Mouse (Mus musculus) heart, embryonic 12.5 days (tissue): ENCODE measurements around the gene Pcsk2. TPM values are rescaled to one million over a fixed set of nuclear protein-coding genes. Genes with fewer than 3 reads are reported as not detected.
A peak's percentile ranks its signal among the peaks of the same experiment; 100 is the strongest.

ENCODE experiments used
- ATAC-seq: fragments of 200-750 bp; cut with Nextera tagmentation; 2 replicates; pipeline ENCODE4 v1.8.0; 2017; ENCODE audit warnings: moderate TSS enrichment, moderate library complexity; ENCODE audit not compliant: insufficient number of reproducible peaks, low FRiP score
- H3K27ac ChIP-seq: fragments of 300-500 bp; sonication (generic); 2 replicates; pipeline ENCODE4 v1.5.1; 2016; ENCODE audit warnings: mild to moderate bottlenecking, moderate library complexity; ENCODE audit not compliant: poor library complexity, severe bottlenecking
- H3K27me3 ChIP-seq: fragments of 300-500 bp; sonication (generic); replicated peaks from 2 replicates; pipeline ENCODE4 v1.6.1; 2016; ENCODE audit warnings: mild to moderate bottlenecking, moderate library complexity
- H3K36me3 ChIP-seq: fragments of 300-500 bp; sonication (generic); 2 replicates; pipeline ENCODE4 v1.6.1; 2016; ENCODE audit warnings: mild to moderate bottlenecking, moderate library complexity
- H3K4me1 ChIP-seq: fragments of 300-500 bp; sonication (generic); replicated peaks from 2 replicates; pipeline ENCODE4 v1.6.1; 2016; ENCODE audit warnings: mild to moderate bottlenecking
- H3K4me2 ChIP-seq: fragments of 300-500 bp; sonication (generic); 2 replicates; pipeline ENCODE4 v1.6.1; 2016; ENCODE audit warnings: mild to moderate bottlenecking, moderate library complexity
- H3K4me3 ChIP-seq: fragments of 300-500 bp; sonication (generic); 2 replicates; pipeline ENCODE4 v1.5.1; 2016; ENCODE audit warnings: mild to moderate bottlenecking
- H3K9ac ChIP-seq: fragments of 300-500 bp; sonication (generic); 2 replicates; pipeline ENCODE4 v1.6.1; 2016; ENCODE audit warnings: mild to moderate bottlenecking, moderate library complexity
- H3K9me3 ChIP-seq: fragments of 300-500 bp; sonication (generic); replicated peaks from 2 replicates; pipeline ENCODE4 v1.6.1; 2016; ENCODE audit warnings: mild to moderate bottlenecking, moderate library complexity
- WGBS: fragments of 180-500 bp; shearing (Covaris S2); methylation state at CpG from one replicate; pipeline ENCODE4 v1.1.7; 2016; 5-methylcytosine and 5-hydroxymethylcytosine counted together
- polyA plus RNA-seq: library from polyadenylated mRNA; unstranded; fragments of >200 nt; fragmentation: Nextera tagmentation; extraction: Ambion mirVana; gene quantifications from 2 replicates; pipeline ENCODE4 v1.2.1, GENCODE M21; 2016

The Pcsk2 gene
- polyA plus RNA-seq, 1 experiment from 2014 or later = not detected

GRCm38 (mm10) chr2:143646001-143646400, 100.0 kb downstream of the Pcsk2 start:
- Histone ChIP-seq H3K4me2 (no peak overlapping the region), H3K27me3 (no peaks in the 10 kb centered on the region), H3K36me3 (no peaks in the 10 kb centered on the region), H3K9me3 (no peaks in the 10 kb centered on the region), H3K27ac (no peak overlapping the region), H3K4me3 (no peak overlapping the region), H3K4me1 (no peaks in the 10 kb centered on the region), H3K9ac (no peak overlapping the region)
- 76% methylated on average over 5 of the region's 5 CpGs for WGBS
- no peak for ATAC-seq

DNA sequence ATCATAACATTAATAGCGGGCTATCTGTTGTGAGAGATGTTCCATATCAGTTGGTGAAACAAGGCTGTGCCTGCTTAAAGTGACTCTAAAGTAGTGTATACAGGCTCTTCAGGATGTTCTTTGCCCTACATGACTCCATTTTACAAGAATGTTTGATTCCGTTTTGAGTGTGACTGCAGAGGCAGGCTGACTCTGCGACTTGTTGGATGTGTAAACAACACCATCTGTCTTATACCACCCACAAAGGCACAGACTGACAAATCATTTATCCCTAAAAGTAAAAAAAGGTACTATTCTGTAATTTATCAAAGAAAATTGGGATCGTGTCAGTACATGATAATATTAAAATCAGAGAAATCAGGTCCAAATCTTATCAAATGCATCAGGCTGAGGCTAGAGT, 108.7 kb downstream of the Pcsk2 start:
- no peak overlapping the region for H3K27ac ChIP-seq
- 76% methylated on average over 4 of the region's 4 CpGs for WGBS
- H3K36me3 ChIP-seq = no peaks in the 10 kb centered on the region
- H3K4me1 ChIP-seq = no peaks in the 10 kb centered on the region
- no peak for ATAC-seq
- H3K9ac ChIP-seq = no peak overlapping the region
- H3K27me3 ChIP-seq = no peaks in the 10 kb centered on the region
- H3K9me3 ChIP-seq = no peaks in the 10 kb centered on the region
- no peak overlapping the region for H3K4me3 ChIP-seq
- no peak overlapping the region for H3K4me2 ChIP-seq

- Histone ChIP-seq H3K4me2 (no peak overlapping the region), H3K36me3 (no peaks in the 10 kb centered on the region), H3K4me3 (no peak overlapping the region), H3K27me3 (no peaks in the 10 kb centered on the region), H3K9ac (no peak overlapping the region), H3K27ac (no peak overlapping the region), H3K9me3 (no peaks in the 10 kb centered on the region), H3K4me1 (no peaks in the 10 kb centered on the region)
- ATAC-seq = no peak
- 59% methylated on average over 4 of the region's 4 CpGs for WGBS
These were observed 111.0 kb downstream of the Pcsk2 start for GRCm38 (mm10) chr2:143656968-143657367.

DNA sequence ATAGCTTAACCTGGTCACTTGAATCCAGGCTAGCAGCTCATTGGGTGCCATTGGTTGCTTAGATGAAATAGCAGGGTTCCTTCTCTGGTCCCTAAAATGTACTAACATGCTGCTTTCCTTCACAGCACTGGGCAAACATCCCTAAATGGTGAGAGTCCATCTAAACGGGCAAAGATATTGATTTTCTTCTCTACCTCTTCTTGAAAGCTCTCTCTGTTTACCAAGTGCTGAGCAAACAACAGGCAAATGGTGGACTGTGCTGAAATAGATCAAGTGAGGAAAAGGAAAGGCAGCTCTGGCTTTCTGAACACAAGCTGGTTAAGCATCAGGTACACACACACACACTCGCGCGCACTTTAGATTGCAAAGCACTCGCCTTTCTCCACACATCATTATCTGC, 120.8 kb downstream of the Pcsk2 start:
- no peaks in the 10 kb centered on the region for H3K36me3 ChIP-seq
- H3K9ac ChIP-seq = no peak overlapping the region
- H3K4me2 ChIP-seq = no peak overlapping the region
- H3K4me3 ChIP-seq = no peak overlapping the region
- ATAC-seq = no peak
- no peaks in the 10 kb centered on the region for H3K9me3 ChIP-seq
- H3K27ac ChIP-seq = no peak overlapping the region
- no peaks in the 10 kb centered on the region for H3K4me1 ChIP-seq
- whole genome bisulfite sequencing = 51% methylated on average over 5 of the region's 5 CpGs
- no peaks in the 10 kb centered on the region for H3K27me3 ChIP-seq

GRCm38 (mm10) chr2:143677869-143678268, 131.9 kb downstream of the Pcsk2 start:
- Histone ChIP-seq H3K4me1 (no peaks in the 10 kb centered on the region), H3K9me3 (no peaks in the 10 kb centered on the region), H3K27me3 (no peaks in the 10 kb centered on the region), H3K27ac (no peak overlapping the region), H3K4me3 (no peak overlapping the region), H3K36me3 (no peaks in the 10 kb centered on the region), H3K4me2 (no peak overlapping the region), H3K9ac (no peak overlapping the region)
- ATAC-seq = no peak
- 82% methylated on average over 4 of the region's 4 CpGs for WGBS

DNA sequence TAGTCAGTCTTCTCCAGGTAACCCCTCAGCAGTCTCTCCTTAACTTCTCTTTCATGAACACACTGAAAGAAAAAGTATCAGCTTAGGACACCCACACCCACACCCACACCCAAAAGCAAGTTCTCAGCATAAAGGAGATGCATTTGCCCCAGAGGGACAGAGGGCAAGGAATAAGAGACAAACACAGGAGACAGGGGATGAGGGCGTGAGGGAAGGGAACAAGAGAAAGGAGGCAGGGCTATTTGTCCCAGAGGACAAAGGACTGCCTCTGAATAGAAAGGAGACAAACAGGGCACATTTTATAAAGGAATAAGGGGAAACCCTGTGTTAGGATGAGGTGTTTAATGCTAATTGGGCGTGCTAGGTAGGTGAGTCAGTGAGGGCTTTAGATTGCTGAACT, 133.6 kb downstream of the Pcsk2 start:
- Histone ChIP-seq H3K4me3 (no peak overlapping the region), H3K9ac (no peak overlapping the region), H3K27ac (no peak overlapping the region), H3K4me1 (no peaks in the 10 kb centered on the region), H3K36me3 (no peaks in the 10 kb centered on the region), H3K9me3 (no peaks in the 10 kb centered on the region), H3K27me3 (no peaks in the 10 kb centered on the region), H3K4me2 (no peak overlapping the region)
- no peak for ATAC-seq
- WGBS = 67% methylated on average over 2 of the region's 2 CpGs

- H3K9ac ChIP-seq = no peak overlapping the region
- H3K9me3 ChIP-seq = no peaks in the 10 kb centered on the region
- H3K4me1 ChIP-seq = no peaks in the 10 kb centered on the region
- no peak for ATAC-seq
- no peak overlapping the region for H3K4me3 ChIP-seq
- no peaks in the 10 kb centered on the region for H3K36me3 ChIP-seq
- WGBS = 59% methylated on average over 8 of the region's 8 CpGs
- H3K27ac ChIP-seq = no peak overlapping the region
- no peaks in the 10 kb centered on the region for H3K27me3 ChIP-seq
- H3K4me2 ChIP-seq = no peak overlapping the region
These were observed 136.1 kb downstream of the Pcsk2 start for GRCm38 (mm10) chr2:143681873-143682555.

DNA sequence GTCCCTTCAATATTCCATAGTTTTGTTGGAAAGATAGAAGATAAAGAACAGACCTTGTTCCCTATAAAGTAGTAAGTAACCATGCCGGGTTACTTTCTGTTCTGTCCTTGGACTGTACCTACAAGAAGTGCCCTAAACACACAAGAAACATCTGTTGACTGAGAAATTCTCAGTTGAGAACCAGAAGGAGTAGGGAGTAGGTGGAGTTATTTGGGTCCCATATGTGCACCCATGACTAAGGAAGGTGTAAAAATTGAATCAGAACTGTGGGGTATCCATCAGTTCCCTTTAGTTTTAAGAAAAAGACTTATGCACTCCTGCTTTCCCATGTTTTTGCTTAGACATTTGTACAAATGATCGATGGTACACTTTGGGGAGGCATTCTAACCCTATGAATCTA, 137.6 kb downstream of the Pcsk2 start:
- Histone ChIP-seq H3K4me3 (no peak overlapping the region), H3K27ac (no peak overlapping the region), H3K27me3 (no peaks in the 10 kb centered on the region), H3K4me2 (no peak overlapping the region), H3K36me3 (no peaks in the 10 kb centered on the region), H3K9me3 (no peaks in the 10 kb centered on the region), H3K4me1 (no peaks in the 10 kb centered on the region), H3K9ac (no peak overlapping the region)
- WGBS = 77% methylated on average over 2 of the region's 2 CpGs
- no peak for ATAC-seq

- Histone ChIP-seq H3K9ac (no peak overlapping the region), H3K4me3 (no peak overlapping the region), H3K27ac (no peak overlapping the region), H3K36me3 (no peaks in the 10 kb centered on the region), H3K4me1 (peaks cover 1% of the 10 kb centered on the region; the same call in 1 of the 2 replicates), H3K4me2 (no peak overlapping the region), H3K27me3 (no peaks in the 10 kb centered on the region), H3K9me3 (peaks cover 3% of the 10 kb centered on the region; the same call in 1 of the 2 replicates)
- ATAC-seq = no peak
- 55% methylated on average over 3 of the region's 3 CpGs for WGBS
These were observed 145.3 kb downstream of the Pcsk2 start for GRCm38 (mm10) chr2:143691244-143691643.

DNA sequence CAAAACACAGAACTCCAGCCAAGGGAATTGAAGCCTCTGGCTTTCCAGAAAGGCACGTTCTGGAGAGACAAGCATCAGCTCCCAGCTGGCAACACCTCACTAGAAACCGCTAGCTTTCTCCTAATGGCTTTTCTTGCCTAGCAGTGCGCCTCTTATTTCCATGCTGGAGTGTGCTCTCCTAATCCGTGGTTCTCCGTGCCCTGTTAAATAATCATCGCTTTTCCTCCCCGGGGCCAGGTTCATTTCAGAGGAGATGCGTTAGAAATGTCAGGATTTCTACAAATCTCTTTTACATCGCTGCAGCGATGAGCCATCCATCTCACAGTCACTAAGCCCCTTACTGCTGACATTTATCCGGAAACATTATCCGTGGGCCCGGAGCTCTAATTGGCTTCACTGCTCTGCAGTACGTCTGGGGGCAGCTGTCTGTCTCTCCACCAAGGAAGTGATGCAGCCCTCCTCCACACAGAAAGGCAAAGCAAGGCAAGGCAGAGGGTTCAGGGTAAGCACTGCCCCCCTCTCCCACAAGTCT, 150.1 kb downstream of the Pcsk2 start:
- 0 out of 2 replicates have a peak, but pooled peaks have one; percentile 45 for ATAC-seq
- Histone ChIP-seq H3K4me1 (peaks cover 9% of the 10 kb centered on the region), H3K9ac (no peak overlapping the region), H3K4me3 (no peak overlapping the region), H3K9me3 (peaks cover 3% of the 10 kb centered on the region; the same call in 1 of the 2 replicates), H3K36me3 (no peaks in the 10 kb centered on the region), H3K4me2 (peak overlapping the region; percentile 56), H3K27me3 (no peaks in the 10 kb centered on the region), H3K27ac (no peak overlapping the region)
- 41% methylated on average over 14 of the region's 14 CpGs for WGBS

DNA sequence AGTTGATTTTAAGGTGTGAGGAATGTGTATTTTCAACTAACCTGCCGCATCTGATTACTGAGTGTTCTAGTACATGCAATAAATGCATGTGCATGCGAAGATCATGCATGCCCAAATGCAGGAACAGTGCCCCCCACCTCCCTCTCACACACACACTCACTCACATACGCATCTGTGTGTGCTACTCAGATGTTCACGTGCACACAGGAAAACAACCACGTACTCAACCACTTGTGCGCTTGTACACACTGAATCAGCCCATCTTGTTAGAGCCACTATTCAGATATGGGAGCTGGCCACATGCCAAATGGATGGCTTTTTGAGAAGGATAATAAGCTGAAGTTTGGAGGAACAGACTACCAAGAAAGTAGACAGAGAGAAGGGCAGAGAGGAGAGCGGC, 150.7 kb downstream of the Pcsk2 start:
- ATAC-seq = no peak

DNA sequence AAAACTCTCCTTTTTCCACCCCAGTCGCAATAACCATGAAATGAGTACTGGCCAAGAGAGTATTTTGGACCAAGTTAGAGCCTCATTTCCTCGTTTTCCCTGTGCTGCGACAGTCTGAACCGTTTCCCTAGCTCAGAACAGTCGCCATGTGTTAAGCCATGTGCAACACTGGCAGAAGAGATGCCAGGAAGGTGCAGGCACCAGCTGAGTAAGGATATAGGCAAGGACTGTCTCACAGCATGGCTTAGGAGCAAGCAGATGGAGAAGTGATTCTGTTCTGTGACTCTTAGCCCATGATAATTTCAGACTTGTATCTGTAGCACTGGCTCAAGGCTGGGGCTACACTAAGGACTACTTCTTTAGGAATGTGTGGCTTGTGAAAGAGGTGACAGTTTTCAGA, 155.2 kb downstream of the Pcsk2 start:
- no peak overlapping the region for H3K4me2 ChIP-seq
- no peak overlapping the region for H3K4me3 ChIP-seq
- no peak for ATAC-seq
- 75% methylated on average over 5 of the region's 5 CpGs for WGBS
- H3K27ac ChIP-seq = no peak overlapping the region
- no peaks in the 10 kb centered on the region for H3K27me3 ChIP-seq
- no peak overlapping the region for H3K9ac ChIP-seq
- H3K36me3 ChIP-seq = no peaks in the 10 kb centered on the region
- peaks cover 9% of the 10 kb centered on the region for H3K4me1 ChIP-seq
- H3K9me3 ChIP-seq = no peaks in the 10 kb centered on the region

More for the DNA sequence above, 150.7 kb downstream of the Pcsk2 start:
- Histone ChIP-seq H3K36me3 (no peaks in the 10 kb centered on the region), H3K4me3 (no peak overlapping the region), H3K4me1 (peaks cover 9% of the 10 kb centered on the region), H3K9me3 (peaks cover 3% of the 10 kb centered on the region; the same call in 1 of the 2 replicates), H3K9ac (no peak overlapping the region), H3K27ac (no peak overlapping the region), H3K4me2 (peak overlapping the region; percentile 56), H3K27me3 (no peaks in the 10 kb centered on the region)
- WGBS = 68% methylated on average over 7 of the region's 7 CpGs
